Mouse (Mus musculus) liver, postnatal 0 days (tissue): ENCODE measurements around the gene Rbpjl.

Source experiments
- CTCF ChIP-seq: sonication (generic); IDR thresholded peaks from 2 replicates; pipeline ENCODE4 v1.5.1; 2016; ENCODE audit warnings: antibody characterized with exemption, low read depth
- EP300 ChIP-seq: IDR thresholded peaks from 2 replicates; pipeline ENCODE4 v1.6.1; 2016; ENCODE audit warnings: antibody characterized with exemption, low read depth, mild to moderate bottlenecking

DNA sequence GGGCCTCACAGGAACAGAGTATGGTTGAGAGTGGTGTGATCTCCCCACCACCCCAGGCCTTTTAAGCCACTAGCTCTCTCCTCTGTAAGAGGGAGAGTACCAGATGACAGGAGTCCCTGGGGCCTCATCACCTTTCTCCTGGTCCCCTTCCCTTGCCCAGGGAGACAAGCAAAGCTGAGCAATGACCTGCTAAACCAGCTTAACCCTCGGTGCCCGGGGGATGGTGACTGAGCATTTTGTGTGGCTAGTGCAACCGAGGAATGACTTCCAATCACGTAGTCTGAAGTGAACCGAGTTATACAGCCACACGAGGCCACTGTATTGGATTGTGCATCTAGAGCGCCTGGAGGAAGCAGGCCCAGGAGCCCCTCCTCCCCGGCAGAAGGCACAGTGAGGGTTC, 21.5 kb downstream of the Rbpjl start:
- TF ChIP-seq CTCF (no peak), EP300 (no peak)
